Mouse (Mus musculus): Measurements from ENCODE around the gene Myl9.

DNA sequence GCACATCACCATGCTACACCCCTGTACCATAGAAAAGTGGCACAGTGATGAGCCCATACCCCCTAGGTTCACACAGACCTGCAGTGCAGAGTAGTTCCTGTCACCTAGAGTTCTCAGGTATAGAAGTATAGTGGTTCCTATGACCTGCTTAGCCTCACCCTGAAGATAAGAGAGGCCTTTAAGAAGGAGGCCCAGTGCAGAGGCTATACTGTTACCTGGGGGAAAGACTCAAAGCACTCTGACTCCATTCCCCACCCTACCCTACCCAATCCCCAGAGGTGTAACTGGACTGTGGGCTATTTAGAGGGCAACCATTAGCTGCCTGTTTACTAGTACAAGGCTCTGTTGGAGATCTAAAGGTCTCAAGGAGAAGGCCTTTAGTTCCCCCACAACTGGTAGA lies 43.6 kb upstream of the Myl9 start:
- no peak for TF ChIP-seq POLR2AphosphoS2 (IDR thresholded peaks at IDR 0.05; ENCODE audit: insufficient read length, low read depth)
- TF ChIP-seq MAX (IDR thresholded peaks at IDR 0.05; ENCODE audit: low read depth) = no peak
- TF ChIP-seq E2F4 (IDR thresholded peaks at IDR 0.05; ENCODE audit: insufficient read depth) = no peak
- TF ChIP-seq TCF3 (IDR thresholded peaks at IDR 0.05; ENCODE audit: insufficient read length, low read depth) = no peak
- TF ChIP-seq POLR2A (IDR thresholded peaks at IDR 0.05; ENCODE audit: insufficient read length, low read depth) = no peak
- no peak for TF ChIP-seq MYOD1 (IDR thresholded peaks at IDR 0.05; ENCODE audit: control insufficient read depth in 1 of 3, insufficient read length in 2 of 3, low read depth in 2 of 3)
- TF ChIP-seq USF1 (IDR thresholded peaks at IDR 0.05; ENCODE audit: low read depth) = no peak
- no peak for TF ChIP-seq TCF12 (IDR thresholded peaks at IDR 0.05; ENCODE audit: insufficient read depth, poor library complexity, severe bottlenecking)
- no peak for TF ChIP-seq SRF (IDR thresholded peaks at IDR 0.05; ENCODE audit: control insufficient read depth, insufficient read length, low read depth)
- TF ChIP-seq MYOG (IDR thresholded peaks at IDR 0.05; ENCODE audit: control insufficient read depth in 1 of 3, insufficient read depth in 1 of 3, insufficient read length in 2 of 3, low read depth in 2 of 3) = no peak
- TF ChIP-seq CEBPB (IDR thresholded peaks at IDR 0.05; ENCODE audit: insufficient read depth, poor library complexity, severe bottlenecking) = no peak
